Mouse (Mus musculus) T-cell, adult 2 months (primary cell): ENCODE measurements around the gene Nes.

Experiments used
- DNase-seq: peaks from one replicate; pipeline ENCODE4 v3.0.0; 2022; ENCODE audit warnings: low spot score

Nes gene

DNA sequence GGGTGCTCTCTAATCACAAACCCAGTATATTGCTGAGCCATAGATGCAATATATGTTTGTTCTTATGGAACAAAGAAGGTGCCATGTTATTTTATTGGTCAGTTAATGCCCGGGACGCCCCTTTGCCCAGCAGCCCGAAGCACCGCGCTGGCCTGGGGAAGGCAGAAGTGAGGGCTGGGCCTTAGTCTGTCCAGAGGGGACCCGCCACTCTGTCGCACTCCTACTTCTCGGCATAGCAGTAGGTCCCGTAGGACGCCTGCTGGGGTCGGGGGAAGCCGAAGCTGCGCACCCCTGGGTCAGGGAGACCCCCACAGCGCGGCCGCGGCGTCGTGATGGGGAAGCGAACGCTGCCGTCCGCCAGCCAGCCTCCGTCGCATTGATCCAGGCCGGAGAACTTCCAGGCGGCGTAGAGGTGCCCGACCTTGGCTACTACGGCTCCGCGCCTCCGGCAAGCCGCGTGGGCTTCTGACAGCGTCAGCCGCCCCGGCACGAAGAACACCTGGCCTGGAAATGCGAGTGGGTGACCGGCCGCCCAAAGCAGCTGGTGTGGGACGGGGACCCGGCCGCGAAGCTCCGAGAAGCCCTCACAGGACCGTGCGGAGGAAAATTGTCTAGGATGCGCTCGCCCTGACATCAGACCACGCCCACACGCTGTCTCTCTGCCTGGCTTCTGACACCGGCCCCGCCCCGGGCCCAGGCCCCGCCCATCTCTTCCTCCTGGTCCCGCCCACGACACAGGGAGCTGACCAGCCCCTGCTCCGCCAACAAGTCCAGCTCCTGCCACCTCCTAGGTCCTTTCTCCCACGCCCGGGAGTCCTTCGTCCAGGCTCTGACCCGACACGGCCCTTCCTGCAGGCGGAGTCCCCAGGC is 51.7 kb downstream of the Nes start:
- DNase-seq, result peak; percentile 64

DNA sequence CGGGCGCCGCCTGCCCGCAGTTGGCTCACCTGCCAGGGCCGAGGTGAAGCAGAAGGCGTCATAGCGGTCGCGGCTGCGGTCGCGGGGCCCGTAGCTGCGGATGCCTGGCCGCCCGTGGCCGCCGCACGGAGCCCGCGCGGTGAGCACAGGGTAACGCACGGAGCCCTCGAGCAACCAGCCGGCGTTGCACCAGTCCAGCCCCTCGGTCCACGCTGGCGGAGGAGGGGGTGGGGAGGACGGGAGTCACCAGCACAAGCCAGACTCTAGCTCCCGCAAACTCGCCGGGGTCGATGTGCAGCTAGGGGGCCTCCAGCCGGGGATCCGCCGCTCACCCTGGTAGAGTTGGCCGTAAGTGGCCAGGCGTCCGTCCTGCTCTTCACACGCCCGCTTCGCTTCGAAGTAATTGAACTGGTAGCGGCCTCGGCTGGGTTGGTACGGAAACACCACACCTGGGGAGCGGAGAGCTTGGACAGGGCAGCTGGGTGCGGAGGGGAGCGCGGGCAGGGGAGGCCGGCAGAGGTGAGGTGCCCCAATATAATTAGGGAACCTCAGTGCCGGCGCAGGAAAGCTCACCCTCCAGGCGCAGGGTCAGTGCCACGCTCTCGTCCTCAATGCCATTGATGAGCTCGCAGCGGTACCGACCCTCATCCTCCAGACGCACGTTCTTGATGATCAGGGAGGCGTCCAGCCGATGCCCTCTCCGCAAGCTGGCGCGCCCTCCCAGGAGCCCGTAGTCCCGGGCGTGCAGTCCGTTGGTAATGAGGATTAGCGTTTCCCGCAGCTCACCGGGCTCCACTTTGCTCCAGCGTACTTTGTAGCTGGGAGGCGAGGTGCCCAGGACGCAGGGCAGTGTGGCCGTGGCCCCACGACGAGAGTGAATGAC is 52.6 kb downstream of the Nes start:
- no peak for DNase-seq

DNA sequence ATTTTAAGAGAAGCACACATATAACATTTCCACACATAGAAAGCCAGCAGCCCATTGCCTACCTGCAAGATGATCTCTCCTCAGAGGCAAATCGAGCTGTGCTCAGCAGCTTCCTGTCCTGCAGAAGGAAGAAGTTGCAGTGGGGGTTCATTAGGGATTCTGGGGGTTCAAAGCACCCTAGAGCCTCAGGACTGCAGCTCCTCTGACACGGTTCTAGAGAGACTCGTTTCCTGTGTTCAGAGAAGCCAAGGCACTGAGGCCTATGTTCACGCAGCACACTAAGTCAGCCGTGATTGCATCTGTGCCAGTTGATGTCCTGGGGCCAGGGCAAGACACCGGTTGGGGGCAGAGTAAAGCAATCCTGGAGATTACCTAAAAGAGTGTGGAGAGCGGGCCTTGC is 55.9 kb downstream of the Nes start:
- DNase-seq, result no peak

DNA sequence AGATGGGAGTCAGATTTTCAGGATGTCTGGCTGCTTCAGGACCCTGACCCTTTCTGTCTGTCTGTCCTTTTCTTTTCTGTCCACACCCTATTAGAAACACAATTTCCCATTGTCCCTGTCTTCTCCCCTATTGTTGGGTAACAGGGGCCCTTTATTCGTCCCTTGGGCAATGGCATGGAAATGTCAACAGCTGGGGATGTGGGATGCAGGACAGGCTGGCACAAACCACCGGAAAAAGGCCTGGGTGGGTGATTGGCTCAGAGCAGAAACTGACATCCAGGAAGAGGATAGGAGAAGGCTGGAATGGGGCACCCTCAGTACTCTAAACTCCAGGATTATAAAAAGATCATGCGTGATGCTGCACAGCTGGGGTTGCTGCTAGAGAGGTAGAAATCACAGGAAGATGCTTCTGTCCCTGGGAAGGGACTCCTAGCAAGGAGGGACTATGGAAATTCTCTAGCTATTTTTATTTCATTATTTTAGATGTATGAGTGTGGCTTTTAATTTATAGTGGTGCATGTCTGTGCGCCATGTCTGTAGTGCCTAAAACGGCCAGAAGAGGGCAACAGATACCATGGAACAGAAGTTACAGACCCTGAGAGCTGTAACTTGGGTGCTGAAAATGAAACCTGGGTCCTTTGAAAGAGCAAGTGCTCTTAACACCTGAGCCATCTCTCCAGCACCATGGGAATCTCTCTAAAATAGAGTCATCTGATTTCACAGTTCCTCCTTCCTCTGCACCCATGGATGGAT is 56.7 kb downstream of the Nes start, which contains the start of gene Hapln2:
Gene Hapln2, minus strand, starts transcription at position 150 of the 753 bp plus-strand sequence.
- DNase-seq, result no peak
